Mouse (Mus musculus): ENCODE data around the gene Snx10.
"Not testable (repeated sequence)": the region's sequence is repeated elsewhere in the genome, so short reads cannot be mapped to it uniquely, and the experiment has no call there.

Gene Snx10

DNA sequence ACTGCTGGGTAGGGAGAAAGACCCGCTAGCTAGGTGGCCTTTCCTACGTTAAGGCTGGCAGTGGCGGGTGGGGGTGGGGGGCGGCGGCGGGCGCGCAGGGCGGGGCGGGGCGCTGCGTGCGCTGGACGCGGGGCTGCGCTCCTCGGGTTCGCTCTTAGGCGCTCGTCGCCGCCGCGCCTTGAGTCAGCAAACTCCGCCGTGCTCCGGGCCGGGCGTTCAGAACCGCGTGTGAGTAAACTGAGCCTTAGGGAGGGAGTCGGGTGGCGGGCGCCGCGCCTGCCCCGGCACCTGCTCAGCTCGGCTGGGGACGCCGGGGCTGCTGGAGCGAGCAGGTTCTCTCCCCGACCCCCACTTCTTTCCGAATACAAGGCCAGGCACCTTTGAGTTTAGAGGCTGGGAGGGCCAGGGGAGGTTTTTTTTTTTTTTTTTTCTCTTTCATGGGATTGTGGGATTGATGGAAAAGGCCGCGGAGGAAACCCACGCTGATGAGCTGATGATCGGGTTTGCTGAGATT, at the start of gene Snx10:
Snx10 (plus strand) TSS at position 95 of the 514 bp plus-strand sequence.
- peak; percentile 53 for DNase-seq

- no peak for DNase-seq
These were observed 44.5 kb upstream of the Snx10 start for GRCm38 (mm10) chr6:51479136-51479731.

DNA sequence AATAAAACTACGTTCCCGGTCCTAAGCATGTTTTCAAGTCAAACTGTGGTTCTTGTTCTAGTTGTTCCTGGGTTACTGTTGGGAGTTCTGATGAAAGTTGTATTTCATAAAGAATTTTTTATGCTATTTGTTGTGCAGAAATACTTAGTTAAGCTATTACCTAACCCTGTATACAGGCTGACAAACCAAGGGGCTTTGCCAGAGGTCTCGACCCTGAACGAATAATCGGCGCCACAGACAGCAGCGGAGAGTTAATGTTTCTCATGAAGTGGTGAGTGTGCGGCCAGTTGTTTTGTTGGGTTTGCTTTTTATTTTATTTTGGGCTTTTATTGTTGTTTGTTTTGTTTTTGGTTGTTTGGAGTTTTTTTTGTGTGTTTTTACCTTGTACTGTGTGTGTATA, 42.2 kb upstream of the Snx10 start:
- no peak for DNase-seq

DNA sequence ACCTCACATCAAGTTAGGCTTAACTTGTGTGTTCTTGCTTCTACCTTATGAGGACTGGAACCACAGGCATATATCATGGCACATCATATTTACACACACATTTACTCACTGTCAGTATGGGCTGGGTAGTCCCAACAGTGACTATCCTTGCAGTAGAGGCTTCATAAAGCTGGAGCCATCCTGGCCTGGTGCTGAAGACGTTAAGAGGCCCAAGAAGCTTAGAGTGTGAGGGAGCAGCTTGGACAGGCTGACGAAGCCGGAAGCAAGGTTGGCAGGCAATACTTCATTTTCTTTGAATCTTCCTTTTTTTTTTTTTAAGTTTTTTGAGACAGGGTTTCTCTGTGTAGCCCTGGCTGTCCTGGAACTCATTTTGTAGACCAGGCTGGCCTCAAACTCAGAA, 39.8 kb upstream of the Snx10 start:
- no peak for DNase-seq

GRCm38 (mm10) chr6:51484556-51484955, 39.1 kb upstream of the Snx10 start:
- DNase-seq = not testable (repeated sequence)

DNA sequence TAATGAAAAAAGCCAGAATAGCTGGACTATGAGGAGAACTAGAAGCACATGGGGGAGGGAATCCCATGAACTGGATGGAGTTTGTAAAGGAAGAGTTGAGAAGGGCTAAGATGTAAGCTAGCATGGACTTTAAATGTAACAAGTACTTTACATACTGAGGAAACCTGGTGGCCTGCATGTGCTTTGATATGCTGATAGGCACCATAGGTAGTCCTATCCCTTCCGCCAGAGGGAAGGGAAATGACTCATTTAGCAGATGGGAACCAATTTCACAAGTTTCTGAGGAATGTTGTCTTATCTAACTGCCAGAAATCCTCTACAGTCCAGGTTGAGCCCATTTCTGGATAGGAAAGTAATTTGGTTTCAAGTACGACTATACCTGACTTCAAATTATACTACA, 38.1 kb upstream of the Snx10 start:
- no peak for DNase-seq

DNA sequence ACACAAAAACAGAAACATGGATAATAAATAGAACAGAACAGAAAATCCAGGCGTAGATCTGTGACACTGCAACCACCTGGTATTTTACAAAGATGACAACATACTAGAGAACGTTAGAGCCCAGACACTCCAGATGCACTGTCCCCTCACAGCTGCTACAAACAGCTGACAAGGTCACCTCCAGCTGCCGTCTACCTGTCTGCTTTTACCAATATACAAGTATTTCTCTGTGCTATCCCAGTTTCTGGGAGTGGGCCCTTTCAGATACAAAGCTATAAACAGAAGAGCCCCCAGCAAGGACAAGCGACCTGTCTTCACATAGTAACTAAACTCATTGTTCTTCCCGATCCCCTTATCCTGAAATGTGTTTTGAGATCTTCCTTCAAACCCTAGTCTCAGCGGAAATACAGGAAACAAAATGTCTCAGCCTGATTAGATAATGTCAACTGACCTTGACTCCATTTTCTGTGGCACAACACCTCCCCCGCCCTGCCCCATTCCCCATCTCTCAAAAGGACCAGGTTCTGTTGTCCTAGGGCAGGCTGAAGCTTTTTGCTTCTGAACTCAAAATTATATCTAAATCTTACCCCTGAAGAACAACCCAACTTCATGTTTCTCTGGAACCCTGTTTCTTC, 37.5 kb upstream of the Snx10 start:
- no peak for DNase-seq

DNA sequence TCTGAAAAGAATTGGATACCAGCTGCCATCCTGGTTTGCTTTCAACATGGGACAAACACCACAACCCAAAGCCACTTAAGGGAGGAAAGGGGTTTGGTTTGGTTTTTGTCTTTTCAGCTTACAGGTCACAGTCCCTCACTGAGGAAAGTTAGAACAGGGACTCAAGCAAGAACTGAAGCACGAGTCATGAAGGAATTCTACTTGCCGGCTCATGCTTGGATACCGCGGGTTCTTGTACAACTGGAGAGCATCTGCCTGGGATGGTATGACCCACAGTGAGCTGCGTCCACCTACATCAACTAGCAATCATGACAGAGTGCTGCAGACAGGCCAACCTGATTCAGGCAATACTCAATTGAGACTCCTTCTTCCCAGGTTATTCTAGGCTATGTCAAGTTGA, 37.0 kb upstream of the Snx10 start:
- no peak for DNase-seq

DNA sequence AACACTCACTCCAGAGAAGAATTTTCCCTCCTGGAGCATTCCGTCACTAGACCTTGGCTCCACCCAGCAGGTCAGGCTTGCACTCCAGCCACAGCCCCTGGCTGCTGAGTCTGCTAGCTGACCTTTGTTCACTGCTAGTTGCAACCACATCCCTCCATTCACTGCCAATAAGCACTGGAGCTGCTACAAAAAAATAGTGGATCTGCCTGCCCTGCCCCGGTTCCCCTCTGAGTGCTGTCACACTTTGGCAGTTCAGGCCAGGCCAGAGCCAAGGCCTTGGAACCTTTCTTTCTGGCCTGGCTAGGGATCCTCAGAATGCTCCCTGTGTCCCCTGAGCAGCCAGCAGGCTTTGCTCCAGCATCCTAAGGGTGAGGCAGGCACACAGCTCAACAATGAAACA, 33.9 kb upstream of the Snx10 start:
- DNase-seq = peak; percentile 75

DNA sequence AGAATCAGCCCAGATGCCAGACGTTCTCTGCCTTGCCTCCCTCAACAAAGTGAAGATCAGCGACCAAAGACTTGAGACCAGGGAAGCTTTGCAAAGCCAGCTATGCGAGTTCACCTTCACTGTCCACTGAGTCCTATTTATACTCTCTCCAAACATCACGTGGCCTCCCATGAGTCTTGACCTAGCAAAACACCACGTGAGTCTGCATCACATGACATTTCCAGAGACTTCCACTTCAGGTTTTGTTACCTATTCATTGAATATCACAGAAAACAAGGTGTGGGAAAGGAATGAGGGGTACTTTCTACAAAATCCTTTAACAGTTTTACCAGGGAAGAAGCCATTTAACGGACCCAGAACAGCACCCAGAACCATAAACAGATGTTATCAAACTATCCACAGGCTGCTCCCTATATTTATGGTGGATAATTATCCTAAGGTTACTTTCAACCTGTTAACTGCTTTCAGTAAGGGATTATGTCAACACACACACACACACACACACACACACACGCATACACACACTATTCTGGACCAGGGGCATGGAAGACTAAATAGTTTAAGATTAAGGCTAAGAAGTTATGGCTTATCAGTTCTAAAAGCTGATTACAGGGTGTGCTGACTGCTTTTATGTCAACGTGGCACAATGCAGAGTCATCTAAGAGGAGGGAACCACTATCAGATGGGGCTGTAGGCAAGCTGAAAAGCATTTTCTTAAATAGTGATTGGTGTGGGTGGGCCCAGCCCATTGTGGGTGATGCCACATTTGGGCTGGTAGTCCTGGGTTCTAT, 26.2 kb upstream of the Snx10 start:
- DNase-seq = no peak

DNA sequence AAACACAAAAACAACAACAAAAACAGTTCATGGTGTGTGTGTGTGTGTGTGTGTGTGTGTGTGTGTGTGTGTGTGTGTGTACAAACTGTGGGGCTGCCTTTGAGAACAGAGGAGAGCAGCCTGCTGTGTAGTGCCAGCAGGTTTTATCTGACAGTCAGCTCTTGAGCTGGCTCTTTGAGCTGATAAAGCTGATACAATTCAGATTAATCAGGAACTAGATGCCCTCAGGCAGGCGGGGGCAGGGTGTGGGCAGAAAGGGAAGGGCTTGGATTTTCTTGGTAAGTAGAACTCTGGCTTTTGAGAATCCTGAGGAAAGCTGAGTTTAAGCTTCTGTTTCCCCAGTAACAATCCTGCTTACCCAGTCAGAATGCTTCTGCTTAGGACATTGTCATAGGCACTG, 18.0 kb upstream of the Snx10 start:
- DNase-seq = no peak

DNA sequence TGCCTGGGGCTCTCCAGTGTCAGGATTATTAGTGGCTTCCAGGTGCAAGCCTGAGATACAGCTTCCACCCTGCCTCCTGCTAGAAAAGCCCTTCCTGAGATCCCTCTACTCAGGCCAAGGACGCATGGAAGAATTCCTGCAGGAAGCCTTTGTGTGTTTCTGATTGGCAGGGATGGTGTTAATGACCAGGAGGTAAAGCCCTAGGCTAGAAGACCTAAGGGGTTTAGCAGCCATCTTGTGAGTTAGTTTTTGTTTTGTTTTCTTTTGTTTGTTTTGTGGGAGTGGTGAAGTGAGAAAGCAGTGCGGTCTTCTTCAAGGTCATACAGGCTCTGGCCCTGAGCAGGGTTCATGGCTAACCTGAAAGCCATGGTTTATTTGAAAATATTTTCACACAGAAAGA, 16.1 kb upstream of the Snx10 start:
- DNase-seq = no peak

DNA sequence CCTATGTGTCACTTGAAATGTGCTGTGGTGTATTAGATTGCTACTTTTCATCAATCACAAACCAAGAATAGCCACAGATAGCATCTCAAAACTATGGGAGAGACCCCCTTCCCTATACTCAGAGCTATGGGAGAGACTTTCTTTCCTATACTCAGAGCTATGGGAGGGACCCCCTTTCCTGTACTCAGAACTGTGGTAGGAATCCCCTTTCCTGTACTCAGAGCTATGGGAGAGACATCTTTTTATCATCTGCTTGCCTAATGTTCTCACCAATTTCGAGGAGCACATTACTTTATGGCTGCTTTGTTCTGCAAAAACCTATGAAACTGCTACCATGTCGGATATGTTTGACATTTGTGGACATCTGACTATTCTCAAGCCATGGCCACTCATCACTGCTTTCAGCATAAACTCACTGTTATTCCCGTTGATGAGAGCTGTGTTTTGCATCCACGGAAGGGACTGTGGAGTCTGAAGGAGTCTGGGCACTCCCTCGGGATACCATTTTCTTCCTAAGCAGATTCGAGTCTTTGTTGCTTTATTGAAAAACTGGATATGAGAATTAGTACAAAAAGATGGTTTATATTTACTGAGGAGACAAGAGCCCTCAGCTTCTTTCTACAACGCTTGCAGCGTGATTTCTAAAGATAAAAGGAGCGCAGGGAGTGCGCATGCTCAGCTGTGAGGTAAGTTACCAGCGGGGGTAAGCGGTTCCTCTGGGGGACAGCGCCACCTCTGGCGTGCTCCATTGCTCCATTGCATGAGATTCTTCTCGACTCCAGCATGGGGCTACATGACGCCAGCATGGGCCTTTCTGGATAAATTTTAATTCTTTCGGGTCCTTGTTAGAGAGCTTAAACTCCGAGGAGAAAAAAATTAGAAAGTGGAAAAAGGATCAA, 14.7 kb upstream of the Snx10 start:
- DNase-seq = peak; percentile 77

- DNase-seq = peak; percentile 30
These were observed 13.6 kb upstream of the Snx10 start for GRCm38 (mm10) chr6:51510094-51510493.

DNA sequence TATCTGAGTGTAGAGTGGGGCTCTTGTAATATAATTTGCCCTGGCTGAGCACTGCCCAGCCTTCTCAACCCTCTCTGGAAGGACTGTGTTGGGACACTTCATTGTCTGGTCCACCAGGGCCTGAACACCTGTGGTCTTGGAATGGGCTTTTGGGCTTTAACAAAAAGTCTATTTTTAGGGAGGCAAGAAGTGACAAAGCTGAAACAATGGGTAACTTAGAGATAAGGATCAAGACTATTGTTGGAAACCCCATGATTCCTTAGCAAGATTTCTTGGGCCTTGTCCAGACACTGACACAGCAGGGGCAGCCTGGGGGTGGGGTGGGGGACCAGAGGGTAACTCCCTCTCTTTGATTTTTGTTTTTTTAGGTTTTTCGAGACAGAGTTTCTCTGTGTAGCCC, 12.8 kb upstream of the Snx10 start:
- no peak for DNase-seq

- no peak for DNase-seq
These were observed 10.0 kb upstream of the Snx10 start for GRCm38 (mm10) chr6:51513745-51514144.

- no peak for DNase-seq
These were observed 8.8 kb upstream of the Snx10 start for GRCm38 (mm10) chr6:51514860-51515259.

GRCm38 (mm10) chr6:51523310-51523709, 391 bp upstream of the Snx10 start:
- DNase-seq = peak; percentile 10

GRCm38 (mm10) chr6:51524321-51524931, 725 bp downstream of the Snx10 start:
- DNase-seq = peak; percentile 29

DNA sequence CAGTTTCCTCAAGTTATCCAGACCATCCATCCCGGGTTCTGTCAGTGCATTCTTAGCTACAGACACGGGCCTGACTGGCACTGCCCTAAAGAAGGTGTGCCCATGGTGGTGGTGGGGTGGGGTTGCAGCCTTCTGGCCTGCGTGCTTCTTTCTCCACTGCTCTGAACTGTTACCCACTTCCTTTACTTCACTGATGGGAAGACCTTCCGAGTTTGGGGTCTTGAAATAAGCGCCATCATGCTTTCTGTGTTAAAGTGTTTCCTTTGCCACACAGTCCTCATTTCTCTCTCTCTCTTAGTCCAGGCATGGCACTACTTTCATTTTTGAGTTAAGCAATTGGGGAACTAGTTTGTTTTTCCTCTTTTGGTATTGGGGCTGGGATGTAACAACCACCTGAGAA, 1.3 kb downstream of the Snx10 start:
- DNase-seq = no peak

- DNase-seq = no peak
These were observed 5.8 kb downstream of the Snx10 start for GRCm38 (mm10) chr6:51529457-51529856.

DNA sequence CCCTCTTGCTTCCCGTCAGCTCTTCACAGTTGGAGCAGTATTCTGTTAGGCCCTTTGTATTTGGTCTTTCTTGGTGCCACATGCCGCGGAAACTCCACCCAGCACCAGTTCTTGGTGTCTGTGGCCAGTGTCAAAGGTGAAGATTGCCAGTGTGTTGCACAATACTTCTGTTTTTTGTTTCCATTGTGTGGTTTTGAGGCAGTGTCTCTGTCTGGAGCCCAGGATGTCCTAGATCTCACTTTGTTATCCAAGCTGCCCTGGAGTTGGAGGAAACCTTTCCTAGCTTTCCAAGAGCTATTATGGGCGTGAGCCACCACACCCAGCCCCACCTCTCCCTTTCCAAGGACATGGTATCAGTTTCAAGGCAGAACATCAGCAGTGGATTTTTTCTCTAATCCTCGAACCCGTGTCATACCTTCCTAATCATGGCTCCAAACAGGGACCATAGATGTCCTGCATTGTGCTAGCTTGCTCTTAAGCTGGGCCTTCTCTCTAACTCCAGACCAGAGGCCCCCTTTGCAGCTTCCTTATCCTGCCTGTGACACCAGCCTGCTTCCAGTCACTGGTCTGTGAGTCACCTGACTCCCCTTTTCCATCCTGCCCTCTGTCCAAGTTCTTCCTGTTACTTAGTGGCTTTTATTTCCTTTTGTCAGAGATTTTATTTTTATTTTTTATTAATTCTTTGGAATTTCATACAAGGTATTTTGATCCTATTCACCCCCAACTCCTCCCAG, 9.9 kb downstream of the Snx10 start:
- DNase-seq = no peak

Data from cerebellum, adult 9-10 months (tissue).